Mouse (Mus musculus) ES-E14 (cell line): ENCODE results near the gene Ergic1.

Source experiments
- CHD2 ChIP-seq: IDR thresholded peaks from 2 replicates; pipeline ENCODE4 v1.6.1; 2014; ENCODE audit warnings: mild to moderate bottlenecking, low read depth, low read length, inconsistent platforms
- HCFC1 ChIP-seq: IDR thresholded peaks from 2 replicates; pipeline ENCODE4 v1.6.1; 2012; ENCODE audit warnings: low read length, inconsistent platforms, borderline replicate concordance; ENCODE audit not compliant: insufficient read depth
- MAFK ChIP-seq: IDR thresholded peaks from 2 replicates; pipeline ENCODE4 v1.6.1; 2014; ENCODE audit warnings: mild to moderate bottlenecking, low read depth, low read length, inconsistent platforms; ENCODE audit not compliant: insufficient read depth
- ZC3H11A ChIP-seq: IDR thresholded peaks from 2 replicates; pipeline ENCODE4 v1.6.1; 2012; ENCODE audit warnings: low read depth, mild to moderate bottlenecking, inconsistent platforms, low read length, borderline replicate concordance
- ZNF384 ChIP-seq: IDR thresholded peaks from 2 replicates; pipeline ENCODE4 v1.6.1; 2012; ENCODE audit warnings: low read depth, low read length, inconsistent platforms

DNA sequence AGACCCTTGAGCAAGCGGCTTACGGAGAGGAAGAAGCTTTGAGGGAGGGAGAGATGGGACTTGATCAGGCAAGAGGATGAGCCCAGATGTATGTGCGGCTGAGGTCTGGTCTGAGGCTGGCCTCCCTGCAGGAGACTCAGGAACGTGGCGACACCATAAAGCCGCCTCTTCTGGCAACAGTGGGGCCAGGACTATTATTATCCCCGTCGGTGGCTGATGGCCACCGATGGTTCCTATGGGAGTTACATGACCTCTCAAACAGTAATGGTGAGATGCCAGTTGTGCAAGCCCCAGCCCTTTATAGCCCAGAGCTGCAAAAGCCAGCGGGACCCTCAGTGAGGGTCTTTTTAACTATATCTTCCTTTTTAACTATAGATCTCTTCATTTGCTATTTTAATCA, 63.7 kb downstream of the Ergic1 start:
- TF ChIP-seq MAFK (no peak), ZNF384 (no peak), ZC3H11A (no peak), HCFC1 (no peak), CHD2 (no peak)
